Mouse (Mus musculus): Measurements from ENCODE around the gene Spi1.
"Not testable (repeated sequence)": the region's sequence is repeated elsewhere in the genome, so short reads cannot be mapped to it uniquely, and the experiment has no call there.

The Spi1 gene

GRCm38 (mm10) chr2:91096524-91096923 lies 14.3 kb downstream of the Spi1 start:
- DNase-seq (ENCODE audit: low spot score) = no peak

DNA sequence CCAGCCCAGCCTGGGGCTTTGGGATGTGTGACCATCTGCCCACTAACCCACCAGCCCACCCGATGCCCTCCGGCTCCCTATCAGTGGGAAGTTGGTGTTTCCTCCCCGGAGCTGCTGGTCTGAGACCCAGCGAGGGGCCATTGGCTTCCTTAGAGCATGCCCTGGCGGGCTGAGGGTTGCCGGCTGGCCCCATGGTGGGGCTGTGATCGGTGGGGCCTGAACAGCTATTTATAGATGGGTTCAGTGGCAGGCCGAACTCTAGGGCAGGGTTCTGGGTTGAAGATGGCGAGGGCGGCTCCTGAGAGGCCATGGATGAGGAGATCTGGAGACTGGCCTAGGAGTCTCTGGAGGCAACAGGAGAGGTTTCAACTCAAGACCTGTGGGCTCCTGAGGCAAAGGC lies 14.8 kb downstream of the Spi1 start:
- DNase-seq (ENCODE audit: low spot score) = no peak

DNA sequence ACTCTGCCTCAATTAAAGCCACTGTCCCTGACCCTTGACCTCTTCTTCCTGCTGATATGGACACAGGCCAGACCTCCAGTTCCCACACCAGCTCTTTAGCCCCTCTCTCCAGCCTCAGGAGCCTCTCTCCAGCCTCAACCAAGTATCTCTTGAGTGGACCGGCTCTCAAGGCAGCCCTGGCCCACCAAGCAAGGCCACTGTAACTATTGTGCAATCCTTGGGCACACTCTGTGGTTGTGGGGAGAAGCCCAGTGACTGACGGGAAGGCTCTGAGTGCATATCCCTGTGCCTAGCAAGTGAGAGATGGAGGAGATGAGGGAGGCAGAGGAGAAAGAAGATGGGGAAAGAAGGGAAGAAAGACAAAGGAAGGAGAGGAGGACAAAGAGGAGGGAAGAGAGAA lies 16.0 kb downstream of the Spi1 start:
- no peak for DNase-seq (ENCODE audit: low spot score)

GRCm38 (mm10) chr2:91101124-91101740 lies 19.0 kb downstream of the Spi1 start:
- DNase-seq (ENCODE audit: low spot score) = peak; percentile 75

GRCm38 (mm10) chr2:91108156-91108555 lies 26.0 kb downstream of the Spi1 start:
- no peak for DNase-seq (ENCODE audit: low spot score)

DNA sequence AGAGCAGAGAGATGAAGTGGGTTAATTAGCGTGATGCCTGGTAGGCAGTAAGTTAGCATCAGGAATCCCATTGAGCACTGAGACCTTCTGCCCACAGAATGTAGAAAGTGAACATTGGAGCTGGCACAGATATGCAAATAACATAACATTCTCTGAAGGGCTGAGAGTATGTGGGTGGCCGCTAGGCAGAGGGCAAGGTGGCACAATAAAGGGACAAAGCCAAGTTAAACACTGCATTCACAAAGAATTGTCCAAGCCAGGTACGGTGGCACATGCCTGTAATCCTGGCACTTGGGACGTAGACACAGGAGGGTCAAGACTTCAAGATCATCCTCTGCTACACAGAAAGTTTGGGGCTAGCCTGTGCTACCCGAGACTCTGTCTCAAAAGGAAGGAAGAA lies 27.1 kb downstream of the Spi1 start:
- no peak for DNase-seq (ENCODE audit: low spot score)

- DNase-seq (ENCODE audit: low spot score) = no peak
These were observed 27.7 kb downstream of the Spi1 start for GRCm38 (mm10) chr2:91109807-91110385.

DNA sequence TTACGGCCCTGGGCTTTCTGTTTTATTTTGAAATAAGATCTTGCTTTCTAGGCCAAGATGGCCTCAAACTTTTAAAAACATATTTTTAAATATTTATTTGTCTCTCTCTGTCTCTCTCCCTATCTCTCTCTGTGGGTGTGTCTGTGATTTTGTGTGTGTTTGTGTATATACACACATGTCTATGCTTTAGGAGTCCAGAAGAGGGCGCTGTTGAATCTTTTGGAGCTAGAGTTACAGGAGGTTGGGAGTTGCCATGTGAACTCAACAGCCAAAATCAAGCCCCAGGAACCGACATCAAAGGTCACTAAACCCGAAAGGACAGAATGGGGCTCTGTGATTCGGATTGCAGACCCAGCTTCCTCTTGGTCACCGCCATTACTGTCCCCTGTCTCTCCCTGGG lies 28.2 kb downstream of the Spi1 start:
- DNase-seq (ENCODE audit: low spot score) = no peak

GRCm38 (mm10) chr2:91111832-91112231 lies 29.6 kb downstream of the Spi1 start:
- not testable (repeated sequence) for DNase-seq (ENCODE audit: low spot score)

GRCm38 (mm10) chr2:91112491-91112890 lies 30.3 kb downstream of the Spi1 start:
- DNase-seq (ENCODE audit: low spot score) = peak; percentile 70

GRCm38 (mm10) chr2:91113334-91113733 lies 31.1 kb downstream of the Spi1 start:
- DNase-seq (ENCODE audit: low spot score) = no peak

DNA sequence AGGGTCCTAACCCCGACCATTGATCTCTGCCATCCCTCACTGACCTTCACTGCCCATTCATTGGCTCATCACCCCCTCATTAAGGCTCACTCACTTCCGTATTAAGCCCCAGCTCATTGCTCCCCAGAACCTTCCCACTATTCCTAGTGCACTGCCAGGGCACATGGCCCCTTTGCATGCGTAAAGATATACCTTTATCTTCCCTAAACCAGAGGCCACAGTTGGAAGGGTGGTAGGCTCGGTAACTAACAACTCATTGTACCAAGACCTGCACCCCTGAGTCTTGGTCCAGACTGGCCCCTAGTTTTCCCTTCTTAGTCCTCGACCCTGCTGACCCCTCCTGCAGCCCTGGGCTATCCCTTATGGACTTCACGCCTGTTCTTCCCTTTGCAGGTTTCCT lies 31.7 kb downstream of the Spi1 start:
- no peak for DNase-seq (ENCODE audit: low spot score)

GRCm38 (mm10) chr2:91114781-91115577 lies 32.8 kb downstream of the Spi1 start:
- peak; percentile 94 for DNase-seq (ENCODE audit: low spot score)

- no peak for DNase-seq (ENCODE audit: low spot score)
These were observed 33.4 kb downstream of the Spi1 start for GRCm38 (mm10) chr2:91115578-91115970.

- no peak for DNase-seq (ENCODE audit: low spot score)
These were observed 34.7 kb downstream of the Spi1 start for GRCm38 (mm10) chr2:91116842-91117241.

DNA sequence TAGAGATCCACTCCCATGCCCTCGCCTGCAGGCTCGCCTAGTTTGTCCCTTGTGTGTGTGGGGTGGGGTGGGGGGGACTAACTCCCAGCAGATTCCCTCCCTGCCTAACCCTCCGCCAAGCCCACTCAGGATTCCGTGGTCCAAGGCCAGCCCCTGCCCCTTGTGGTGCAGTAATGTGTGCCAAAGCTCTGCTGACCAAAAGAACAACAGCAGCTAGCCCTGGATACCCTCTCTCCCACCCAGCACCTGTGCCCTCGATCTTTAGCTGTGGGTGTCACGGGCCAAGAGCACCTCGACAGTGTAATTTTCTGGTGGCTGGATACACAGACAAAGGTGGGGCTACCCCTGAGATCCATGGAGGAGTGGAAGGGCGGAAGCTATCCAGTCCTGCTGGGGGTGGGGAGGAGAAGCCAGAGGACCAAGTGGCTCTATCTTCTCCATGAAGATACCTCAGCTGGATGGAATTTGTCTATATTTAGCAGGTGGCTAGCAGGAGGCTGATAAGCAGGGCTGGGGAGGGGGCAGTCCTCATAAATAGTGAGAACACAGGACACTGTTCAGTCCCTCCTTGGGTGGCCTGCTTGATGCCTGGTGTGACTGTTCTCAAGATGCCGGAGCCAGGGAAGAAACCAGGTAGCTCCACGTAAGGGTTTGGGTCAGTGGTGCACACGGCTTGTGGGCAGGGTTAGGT lies 35.5 kb downstream of the Spi1 start, which contains the start of gene Mybpc3:
Gene Mybpc3, plus strand, starts transcription at position 560 of the 691 bp plus-strand sequence.
- DNase-seq (ENCODE audit: low spot score) = no peak

DNA sequence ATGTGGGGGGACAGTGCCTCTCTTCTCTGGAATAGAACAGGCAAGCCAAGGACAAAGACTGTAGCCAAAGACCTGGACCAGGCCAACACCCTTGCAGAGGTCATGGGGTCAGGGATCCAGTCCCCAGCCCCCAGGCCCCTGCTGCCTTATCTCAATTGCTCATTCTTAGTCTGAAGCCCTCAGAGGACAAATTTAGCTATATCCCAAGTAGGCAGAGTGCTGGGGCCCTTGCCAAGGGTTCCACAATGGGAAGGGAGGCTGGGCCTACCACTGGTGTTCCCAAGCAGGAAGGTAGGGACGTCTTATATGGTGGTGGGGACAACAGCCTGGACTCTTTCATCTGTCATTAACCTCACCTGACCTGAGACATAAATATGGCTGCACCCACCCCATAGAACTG lies 36.5 kb downstream of the Spi1 start:
- no peak for DNase-seq (ENCODE audit: low spot score)

GRCm38 (mm10) chr2:91119061-91119460 lies 36.9 kb downstream of the Spi1 start:
- DNase-seq (ENCODE audit: low spot score) = no peak

DNA sequence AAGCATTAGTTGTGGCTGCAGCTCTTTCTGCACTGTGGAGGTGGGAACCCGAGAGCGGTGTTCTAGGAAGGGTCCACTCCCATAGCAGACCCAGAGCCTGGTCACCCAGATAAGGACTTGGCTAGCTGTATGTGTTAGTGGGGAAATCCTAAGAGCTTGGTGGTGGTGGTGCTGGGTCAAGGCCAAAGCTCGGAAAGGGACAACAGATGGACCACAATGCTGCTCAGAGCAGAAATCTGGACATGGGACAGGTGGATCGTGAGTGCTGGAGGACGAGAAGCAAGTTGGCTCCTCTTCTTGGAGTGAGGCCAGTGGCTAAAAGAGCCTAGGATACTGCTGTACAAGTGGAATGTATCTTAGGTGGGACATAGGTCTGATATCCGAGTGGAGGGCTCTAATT lies 37.4 kb downstream of the Spi1 start:
- no peak for DNase-seq (ENCODE audit: low spot score)

DNA sequence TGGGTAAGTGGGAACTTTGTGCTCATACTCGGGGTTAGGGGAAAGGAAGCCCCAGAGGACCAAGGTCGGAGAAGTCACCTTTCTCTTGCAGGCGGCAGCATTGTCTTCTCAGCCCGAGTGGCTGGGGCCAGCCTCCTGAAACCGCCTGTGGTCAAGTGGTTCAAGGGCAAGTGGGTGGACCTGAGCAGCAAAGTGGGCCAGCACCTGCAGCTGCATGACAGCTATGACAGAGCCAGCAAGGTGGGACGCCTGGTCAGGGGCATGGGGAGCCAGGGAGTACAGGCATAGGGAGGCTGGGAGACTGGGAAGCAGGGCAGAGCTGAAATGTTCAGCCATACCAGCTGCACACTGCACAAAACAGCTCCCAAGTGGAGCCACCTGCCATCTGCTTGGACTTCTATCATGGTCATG lies 38.1 kb downstream of the Spi1 start:
- no peak for DNase-seq (ENCODE audit: low spot score)

DNA sequence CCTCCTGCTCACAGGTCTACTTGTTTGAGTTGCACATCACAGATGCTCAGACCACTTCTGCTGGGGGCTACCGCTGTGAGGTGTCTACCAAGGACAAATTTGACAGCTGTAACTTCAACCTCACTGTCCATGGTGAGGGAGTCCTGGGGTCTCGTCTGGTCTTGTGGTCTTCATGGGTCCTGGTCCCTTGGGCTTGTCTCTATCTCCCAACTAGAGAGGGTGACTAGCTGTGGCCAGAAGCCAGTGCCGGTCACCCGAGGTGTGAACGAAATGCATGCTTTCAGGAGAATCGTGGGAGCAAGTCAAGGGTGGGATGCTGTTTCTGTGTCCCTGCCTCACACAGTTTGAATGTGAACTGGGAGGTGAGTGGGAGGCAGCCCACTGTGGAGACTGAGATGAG lies 38.8 kb downstream of the Spi1 start:
- DNase-seq (ENCODE audit: low spot score) = no peak

- no peak for DNase-seq (ENCODE audit: low spot score)
These were observed 39.3 kb downstream of the Spi1 start for GRCm38 (mm10) chr2:91121497-91121896.

GRCm38 (mm10) chr2:91123521-91123920 lies 41.3 kb downstream of the Spi1 start:
- DNase-seq (ENCODE audit: low spot score) = no peak

Measured in yolk sac, embryonic 10.5 days (tissue).